Mouse (Mus musculus) ES-E14 (cell line): ENCODE data around the gene Ctdnep1. TPM values are rescaled to one million over a fixed set of nuclear protein-coding genes. Genes with fewer than 3 reads are reported as not detected.

Source experiments
- DNase-seq: peaks from one replicate; pipeline ENCODE4 v3.0.0-alpha.2; 2013; ENCODE audit warnings: low read depth, low spot score
- H3K27ac ChIP-seq: 2 replicates; pipeline ENCODE4 v1.5.1; 2012; ENCODE audit warnings: low read depth, mild to moderate bottlenecking, low read length, moderate library complexity, mixed read lengths; ENCODE audit not compliant: poor library complexity, insufficient read depth, severe bottlenecking
- H3K36me3 ChIP-seq: 2 replicates; pipeline ENCODE4 v1.6.1; 2012; ENCODE audit warnings: mild to moderate bottlenecking, low read length, moderate library complexity, mixed read lengths; ENCODE audit not compliant: control insufficient read depth, poor library complexity, insufficient read depth, severe bottlenecking
- H3K4me1 ChIP-seq, 2 experiments: fragments of 150-350 bp in 1 of 2; sonication (generic) in 1 of 2; 2 replicates each; pipeline ENCODE4 v1.6.1; 2012; ENCODE audit warnings: low read length in 2 of 2, mild to moderate bottlenecking in 1 of 2, mixed read lengths in 1 of 2; ENCODE audit not compliant: control insufficient read depth in 2 of 2, insufficient read depth in 2 of 2, poor library complexity in 1 of 2
- H3K4me3 ChIP-seq, 2 experiments: fragments of 150-350 bp in 1 of 2; sonication (generic) in 1 of 2; 2 replicates each; pipeline ENCODE4 v1.5.1; 2012; ENCODE audit warnings: low read length in 2 of 2, low read depth in 1 of 2, mild to moderate bottlenecking in 1 of 2, mixed read lengths in 1 of 2; ENCODE audit not compliant: insufficient read depth in 1 of 2, poor library complexity in 1 of 2, severe bottlenecking in 1 of 2
- H3K9ac ChIP-seq: 2 replicates; pipeline ENCODE4 v1.6.1; 2012; ENCODE audit warnings: low read depth, mild to moderate bottlenecking, low read length, mixed read lengths; ENCODE audit not compliant: poor library complexity, insufficient read depth, severe bottlenecking
- H3K9me3 ChIP-seq: fragments of 150-350 bp; sonication (generic); 2 replicates; pipeline ENCODE4 v1.6.1; 2012; ENCODE audit warnings: low read depth, mild to moderate bottlenecking, low read length; ENCODE audit not compliant: control insufficient read depth, insufficient read depth
- CHD2 ChIP-seq: IDR thresholded peaks from 2 replicates; pipeline ENCODE4 v1.6.1; 2014; ENCODE audit warnings: mild to moderate bottlenecking, low read depth, low read length, inconsistent platforms
- HCFC1 ChIP-seq: IDR thresholded peaks from 2 replicates; pipeline ENCODE4 v1.6.1; 2012; ENCODE audit warnings: low read length, inconsistent platforms, borderline replicate concordance; ENCODE audit not compliant: insufficient read depth
- MAFK ChIP-seq: IDR thresholded peaks from 2 replicates; pipeline ENCODE4 v1.6.1; 2014; ENCODE audit warnings: mild to moderate bottlenecking, low read depth, low read length, inconsistent platforms; ENCODE audit not compliant: insufficient read depth
- ZC3H11A ChIP-seq: IDR thresholded peaks from 2 replicates; pipeline ENCODE4 v1.6.1; 2012; ENCODE audit warnings: low read depth, mild to moderate bottlenecking, inconsistent platforms, low read length, borderline replicate concordance
- ZNF384 ChIP-seq: IDR thresholded peaks from 2 replicates; pipeline ENCODE4 v1.6.1; 2012; ENCODE audit warnings: low read depth, low read length, inconsistent platforms
- in situ Hi-C, 2 experiments: fragments of 600-800 bp; cut with MboI; formaldehyde crosslinking; loops; one replicate each; pipeline ENCODE4 v1.15.1; 2025; ENCODE audit warnings: low sequenced_read_pairs in 2 of 2, inconsistent platforms in 1 of 2; ENCODE audit not compliant: unreplicated experiment in 2 of 2
- total RNA-seq: library from RNA; depleted of rRNA; stranded (reverse); fragments of 300-350 nt; gene quantifications from 2 replicates; pipeline ENCODE4 v1.2.3, GENCODE M21; 2012

Ctdnep1 gene
- total RNA-seq, 1 experiment, result 41.2 TPM

GRCm38 (mm10) chr11:69964650-69965270 is 16.2 kb upstream of the Ctdnep1 start, which contains the start of gene Cldn7:
TSS of gene Cldn7 (plus strand) at chr11:69964779.
- Histone ChIP-seq H3K9ac (peak within 1 kb of the TSS; percentile 49), H3K4me1 (peaks cover 0 to 8% of the 10 kb centered on the region in 2 experiments; a peak in 1 of 4 replicates), H3K36me3 (peaks cover 10% of the 10 kb centered on the region; the same call in 1 of the 2 replicates), H3K4me3 (peak within 1 kb of the TSS; percentile 72), H3K27ac (no peak within 1 kb of the TSS), H3K9me3 (no peaks in the 10 kb centered on the region)
- DNase-seq, result no peak
- in situ Hi-C loops, result no loop called here
- no peak for TF ChIP-seq CHD2
- no peak for TF ChIP-seq MAFK
- TF ChIP-seq ZNF384, result no peak
- TF ChIP-seq ZC3H11A, result no peak

- H3K9ac ChIP-seq, result peak overlapping the region; percentile 81
- DNase-seq, result no peak
- H3K4me1 ChIP-seq, result peaks cover 0 to 8% of the 10 kb centered on the region in 2 experiments; a peak in 1 of 4 replicates
- peak overlapping the region; percentile 72 for H3K4me3 ChIP-seq
- peaks cover 10% of the 10 kb centered on the region; the same call in 1 of the 2 replicates for H3K36me3 ChIP-seq
- in situ Hi-C loops, result no loop called here
- H3K9me3 ChIP-seq, result no peaks in the 10 kb centered on the region
- TF ChIP-seq HCFC1, result peak; percentile 44; the same call in 1 of the 2 replicates
- TF ChIP-seq ZC3H11A, result no peak
- no peak overlapping the region for H3K27ac ChIP-seq
Measured at GRCm38 (mm10) chr11:69965271-69966005, 15.5 kb upstream of the Ctdnep1 start.

GRCm38 (mm10) chr11:69966006-69966859 is 14.7 kb upstream of the Ctdnep1 start:
- Histone ChIP-seq H3K4me1 (peaks cover 0 to 8% of the 10 kb centered on the region in 2 experiments; a peak in 1 of 4 replicates), H3K9me3 (no peaks in the 10 kb centered on the region), H3K27ac (no peak overlapping the region), H3K4me3 (peak overlapping the region; percentile 72), H3K9ac (peak overlapping the region; percentile 81), H3K36me3 (peaks cover 10% of the 10 kb centered on the region; the same call in 1 of the 2 replicates)
- TF ChIP-seq HCFC1 (0 out of 2 replicates have a peak, but pooled peaks have one; percentile 12), ZNF384 (no peak)
- in situ Hi-C loops, result no loop called here
- DNase-seq, result no peak

GRCm38 (mm10) chr11:69966860-69967517 is 14.0 kb upstream of the Ctdnep1 start:
- Histone ChIP-seq H3K36me3 (peaks cover 10% of the 10 kb centered on the region; the same call in 1 of the 2 replicates), H3K4me3 (peak overlapping the region; percentile 72), H3K9me3 (no peaks in the 10 kb centered on the region), H3K9ac (peak overlapping the region; percentile 81), H3K27ac (no peak overlapping the region), H3K4me1 (peaks cover 0 to 8% of the 10 kb centered on the region in 2 experiments; a peak in 1 of 4 replicates)
- TF ChIP-seq MAFK (no peak), ZNF384 (no peak), HCFC1 (no peak), ZC3H11A (no peak), CHD2 (no peak)
- no peak for DNase-seq
- in situ Hi-C loops, result no loop called here
